In genomic region chr19:5846557-5847305, GRCm38 (mm10) we compare ENCODE assay signal across 8 mouse cellular contexts. TPM values are rescaled to one million over a fixed set of nuclear protein-coding genes. Genes with fewer than 3 reads are reported as not detected.
DNase-seq lines count a peak whose midpoint lies in the region; ATAC-seq and TF ChIP-seq lines count a peak whose summit lies in the region.

No protein-coding gene starts in this region.

- peak overlapping the region; percentile 95 for H3K27ac ChIP-seq in hindbrain, postnatal 0 days
- H3K27ac ChIP-seq in left cerebral cortex, adult 2 months, result peak overlapping the region; percentile 99
- peak overlapping the region; percentile 100 for H3K27ac ChIP-seq in macrophage

- ATAC-seq in hindbrain, postnatal 0 days, result peak; percentile 92

- H3K9ac ChIP-seq in hindbrain, postnatal 0 days (replicated peaks; ENCODE audit: low read length), result peak overlapping the region; percentile 40

- DNase-seq in WW6 (ENCODE audit: low read depth, low spot score), result peak; percentile 88
- peak; percentile 66 to 74 for DNase-seq in cerebellum, postnatal 4 days (ENCODE audit: low spot score in 2 of 2)
- peak; percentile 84 to 90 for DNase-seq in gastrocnemius, adult 8-10 months (ENCODE audit: low spot score in 2 of 2)
- DNase-seq in hindbrain, postnatal 0 days (ENCODE audit: low spot score), result peak; percentile 93
- DNase-seq in left cerebral cortex, adult 2 months (ENCODE audit: extremely low spot score in 1 of 2, low spot score in 2 of 2), result peak; percentile 82 to 87
- DNase-seq in retina, postnatal 7 days (ENCODE audit: low read depth, low spot score), result peak; percentile 73
- peak; percentile 45 for DNase-seq in urinary bladder, postnatal 10 days (ENCODE audit: low spot score)

- no peaks in the 10 kb centered on the region for H3K27me3 ChIP-seq in hindbrain, postnatal 0 days (ENCODE audit: insufficient read depth, low read length)

- intact Hi-C loops in left cerebral cortex, adult 2 months (cut with DNase I), result loop anchor here (1.0 kb wide), 2 partner anchors 24 to 43 kb away; no protein-coding TSS in a partner anchor

- no peak for TF ChIP-seq CTCF in hindbrain, postnatal 0 days (IDR thresholded peaks at IDR 0.05; ENCODE audit: low read depth)
- no peak; the same call in 1 of the 2 replicates for TF ChIP-seq CTCF in left cerebral cortex, adult 2 months (IDR thresholded peaks at IDR 0.05)

- H3K4me3 ChIP-seq in hindbrain, postnatal 0 days (ENCODE audit: low read length), result peak overlapping the region; percentile 21
- H3K4me3 ChIP-seq in left cerebral cortex, adult 2 months, result peak overlapping the region; percentile 36
- H3K4me3 ChIP-seq in macrophage (ENCODE audit: inconsistent target), result no peak overlapping the region; the same call in 1 of the 2 replicates

- H3K4me1 ChIP-seq in hindbrain, postnatal 0 days (ENCODE audit: insufficient read depth, low read length), result peaks cover 38% of the 10 kb centered on the region

- H3K79me2 ChIP-seq in macrophage (ENCODE audit: inconsistent target), result peaks cover 78% of the 10 kb centered on the region

- H3K9me3 ChIP-seq in hindbrain, postnatal 0 days (ENCODE audit: low read length), result no peaks in the 10 kb centered on the region

- H3K36me3 ChIP-seq in hindbrain, postnatal 0 days (ENCODE audit: insufficient read depth, low read length), result peaks cover 3% of the 10 kb centered on the region; the same call in 1 of the 2 replicates
- H3K36me3 ChIP-seq in macrophage (ENCODE audit: inconsistent target), result no peaks in the 10 kb centered on the region

- 0% methylated on average over 16 of the region's 16 CpGs for WGBS in hindbrain, postnatal 0 days
- 6% methylated on average over 15 of the region's 16 CpGs for WGBS in macrophage (ENCODE audit: missing documents)

- H3K4me2 ChIP-seq in hindbrain, postnatal 0 days (ENCODE audit: low read depth, low read length), result peak overlapping the region; percentile 60

RNA-seq across cellular contexts. Expression of gene Frmd8, which starts 28.3 kb away (rescaled TPM):
- total RNA-seq in gastrocnemius, adult 8-10 months (2022), result 1 to 10 TPM; 2.7 to 4.5 (median 3.0) TPM
- total RNA-seq in hindbrain, postnatal 0 days (2014; rRNA removed), result 19.8 and 43.2 TPM in 2 replicates
- polyA plus RNA-seq in hindbrain, postnatal 0 days (2015; fragmentation: Nextera tagmentation; extraction: Ambion mirVana), result 12.5 and 13.7 TPM in 2 replicates
- 10 to 100 TPM; 10.1 to 13.4 TPM for total RNA-seq in left cerebral cortex, adult 2 months (2021)
- total RNA-seq in macrophage (2018; cell fraction: chromatin; rRNA removed), result 10 to 100 TPM in 20 of 26 experiments, 1 to 10 TPM in 6; 4.2 to 72.2 (median 26.5) TPM
- 10 to 100 TPM; 14.6 to 30.6 (median 23.5) TPM for total RNA-seq in macrophage (2018; cell fraction: cytosol; rRNA removed)
- 10 to 100 TPM in 25 of 26 experiments, 1 to 10 TPM in 1; 8.8 to 44.5 (median 22.9) TPM for total RNA-seq in macrophage (2018; cell fraction: nucleus; rRNA removed)
- polyA plus RNA-seq in macrophage (2018), result 8.1 to 26.2 TPM (median 19.8 TPM) in 3 replicates

RNA-seq across cellular contexts. Expression of gene Slc25a45, which starts 30.9 kb away (rescaled TPM):
- 1 to 10 TPM in 3 of 4 experiments, under 1 TPM in 1; 0.80 to 1.3 (median 1.1) TPM for total RNA-seq in gastrocnemius, adult 8-10 months (2022)
- total RNA-seq in hindbrain, postnatal 0 days (2014; rRNA removed), result 2.1 and 6.0 TPM in 2 replicates
- 1.8 and 2.8 TPM in 2 replicates for polyA plus RNA-seq in hindbrain, postnatal 0 days (2015; fragmentation: Nextera tagmentation; extraction: Ambion mirVana)
- 1 to 10 TPM; 2.5 to 2.7 TPM for total RNA-seq in left cerebral cortex, adult 2 months (2021)
- total RNA-seq in macrophage (2018; cell fraction: chromatin; rRNA removed), result 100 to 1,000 TPM in 13 of 26 experiments, 10 to 100 TPM in 11, 1 to 10 TPM in 2; 8.2 to 252 (median 93.8) TPM
- 10 to 100 TPM; 23.1 to 86.6 (median 55.7) TPM for total RNA-seq in macrophage (2018; cell fraction: cytosol; rRNA removed)
- 100 to 1,000 TPM in 15 of 26 experiments, 10 to 100 TPM in 11; 18.0 to 263 (median 107) TPM for total RNA-seq in macrophage (2018; cell fraction: nucleus; rRNA removed)
- polyA plus RNA-seq in macrophage (2018), result 44.6 to 74.8 TPM (median 53.2 TPM) in 3 replicates

RNA-seq across cellular contexts. Expression of gene Tigd3, which starts 47.2 kb away (rescaled TPM):
- under 1 TPM; 0.12 to 0.34 (median 0.26) TPM for total RNA-seq in gastrocnemius, adult 8-10 months (2022)
- 7.5 and 10.1 TPM in 2 replicates for total RNA-seq in hindbrain, postnatal 0 days (2014; rRNA removed)
- polyA plus RNA-seq in hindbrain, postnatal 0 days (2015; fragmentation: Nextera tagmentation; extraction: Ambion mirVana), result 7.1 and 7.5 TPM in 2 replicates
- 1 to 10 TPM; 4.3 to 4.7 TPM for total RNA-seq in left cerebral cortex, adult 2 months (2021)
- 1 to 10 TPM; 1.4 to 4.4 (median 2.5) TPM for total RNA-seq in macrophage (2018; cell fraction: chromatin; rRNA removed)
- total RNA-seq in macrophage (2018; cell fraction: cytosol; rRNA removed), result under 1 TPM in 24 of 26 experiments, not detected in 2; 0.07 to 0.34 (median 0.16) TPM
- total RNA-seq in macrophage (2018; cell fraction: nucleus; rRNA removed), result 1 to 10 TPM in 25 of 26 experiments, under 1 TPM in 1; 0.81 to 6.3 (median 2.3) TPM
- polyA plus RNA-seq in macrophage (2018), result 0.16 to 0.59 TPM (median 0.16 TPM) in 3 replicates
